Mouse (Mus musculus) neural tube, embryonic 10.5 days (tissue): Measurements from ENCODE around the gene Gm11938.
"Not testable (repeated sequence)": the region's sequence is repeated elsewhere in the genome, so short reads cannot be mapped to it uniquely, and the experiment has no call there.

Experiments
- DNase-seq: peaks from one replicate; pipeline ENCODE4 v3.0.0-alpha.2; 2017; ENCODE audit warnings: low spot score; ENCODE audit errors: extremely low spot score

The Gm11938 gene

DNA sequence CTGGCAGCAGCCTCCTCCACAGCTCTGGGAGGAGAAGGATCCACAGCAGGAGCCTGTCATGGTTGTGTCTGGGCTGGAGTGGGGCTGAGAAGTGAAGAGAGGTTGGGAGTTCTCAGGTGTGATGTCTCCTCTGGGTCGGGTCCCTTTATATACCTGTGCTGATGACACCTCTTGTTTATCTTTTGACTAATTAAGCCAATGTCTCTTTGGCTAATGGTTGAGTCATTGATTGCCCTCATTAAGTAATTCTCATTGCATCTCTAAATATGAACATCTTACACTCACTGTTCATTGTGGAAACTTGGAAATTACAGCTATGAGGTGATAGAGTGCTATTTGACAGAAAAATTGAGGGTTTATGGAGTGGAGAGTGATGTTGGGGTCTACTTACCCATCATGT lies at the start of gene Gm11938:
Gene Gm11938 (minus strand): TSS at position 101 of the 400 bp plus-strand sequence.
- DNase-seq: not testable (repeated sequence)

DNA sequence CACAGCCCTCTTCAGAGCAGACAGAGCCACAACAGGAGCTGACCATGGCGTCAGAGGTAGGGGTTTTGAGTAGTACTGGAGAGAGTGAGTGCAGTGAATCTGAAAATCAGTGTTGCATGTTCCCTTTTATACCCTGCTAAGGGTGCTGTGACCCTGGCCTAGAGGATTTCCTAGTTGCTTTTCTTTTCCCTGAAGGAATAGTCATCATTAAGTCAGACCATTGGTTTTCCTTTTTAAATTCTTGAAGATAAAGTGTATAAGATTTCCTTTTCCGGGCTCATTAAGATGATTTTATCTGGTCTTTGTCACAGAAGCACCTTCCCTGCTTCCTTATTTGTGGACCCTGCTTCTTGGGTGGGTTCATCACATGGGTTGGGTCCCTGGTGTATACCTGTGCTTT lies 47.0 kb upstream of the Gm11938 start, which contains the start of gene Gm11555:
Gene Gm11555 (minus strand): TSS at position 101 of the 400 bp plus-strand sequence.
- DNase-seq: no peak

- DNase-seq: no peak
Measured at GRCm38 (mm10) chr11:99646444-99646843, 43.3 kb upstream of the Gm11938 start.

DNA sequence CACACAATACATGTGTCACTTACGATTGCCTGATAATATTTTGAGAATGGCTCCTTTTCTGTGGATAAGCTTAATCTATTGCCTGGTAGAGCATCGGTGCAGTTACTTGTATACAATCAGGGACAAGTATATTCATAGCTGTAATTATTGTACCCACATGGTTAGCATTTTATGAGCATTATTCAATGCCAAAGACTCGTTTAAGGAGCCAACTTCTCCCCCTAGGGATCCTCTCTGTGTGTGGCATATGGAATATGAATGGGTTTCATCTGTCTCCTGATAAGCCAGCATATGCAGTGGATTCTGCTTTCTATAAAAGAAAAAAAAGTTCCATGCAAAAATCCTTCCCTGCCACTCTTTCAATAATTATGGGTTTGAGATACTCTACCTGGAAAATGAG lies 41.2 kb upstream of the Gm11938 start:
- no peak for DNase-seq

GRCm38 (mm10) chr11:99643635-99644139 lies 40.6 kb upstream of the Gm11938 start, which contains the start of gene Krtap4-7:
Gene Krtap4-7, minus strand, starts transcription at chr11:99644089.
- DNase-seq: not testable (repeated sequence)

DNA sequence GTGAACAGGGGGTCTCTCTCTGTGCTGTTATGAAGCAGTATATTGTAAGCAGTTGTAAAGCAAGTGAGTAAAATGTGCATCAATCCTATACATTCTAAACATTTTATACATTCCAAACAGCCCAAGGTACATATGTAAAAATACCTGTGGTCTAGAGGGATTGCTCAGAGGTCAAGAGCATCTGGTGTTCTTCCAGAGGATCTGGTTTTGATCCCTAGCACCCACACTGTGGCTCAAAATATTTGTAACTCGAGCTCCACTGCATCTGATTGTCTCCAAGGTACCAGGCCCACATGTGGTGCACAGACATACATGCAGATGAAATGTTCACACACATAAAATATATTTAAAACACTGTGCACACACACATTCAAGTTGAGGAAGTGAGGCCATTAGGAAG lies 37.8 kb upstream of the Gm11938 start:
- DNase-seq: no peak

DNA sequence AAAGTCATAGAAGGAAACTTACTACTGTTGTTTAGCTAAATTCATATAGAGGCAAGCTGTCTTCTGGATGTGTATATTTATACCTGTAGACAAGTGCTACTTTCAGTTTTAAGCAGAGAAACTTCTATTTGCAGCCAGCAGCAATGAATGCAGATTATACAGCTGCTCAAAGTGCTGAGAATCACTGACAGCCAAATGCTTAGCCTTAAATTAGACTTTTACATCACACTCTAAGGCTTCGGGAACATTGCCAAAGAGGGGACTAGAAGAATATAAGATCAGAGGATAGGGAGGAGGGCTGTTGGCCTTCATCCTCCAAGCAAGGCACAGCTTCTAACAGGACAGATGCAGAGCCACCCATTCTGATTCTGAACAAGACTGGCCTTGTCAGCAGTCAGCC lies 34.0 kb upstream of the Gm11938 start:
- DNase-seq: no peak

DNA sequence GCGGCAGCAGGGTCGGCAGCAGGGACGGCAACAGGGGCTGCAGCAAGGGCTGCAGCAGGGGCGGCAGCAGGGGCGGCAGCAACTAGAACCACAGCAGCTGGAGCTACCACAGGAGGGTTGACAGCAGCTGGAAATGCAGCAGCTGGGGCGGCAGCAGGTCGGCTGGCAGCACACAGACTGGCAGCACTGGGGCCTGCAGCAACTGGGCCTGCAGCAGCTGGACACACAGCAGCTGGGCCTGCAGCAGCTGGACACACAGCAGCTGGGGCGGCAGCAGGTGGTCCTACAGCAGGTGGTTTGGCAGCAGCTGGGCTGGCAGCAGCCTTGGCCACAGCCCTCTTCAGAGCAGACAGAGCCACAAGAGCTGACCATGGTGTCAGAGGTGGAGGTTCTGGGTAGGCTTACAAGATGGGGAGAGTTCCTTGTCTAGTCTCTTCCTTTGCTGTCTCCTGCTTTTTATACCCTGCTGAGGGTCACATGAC lies 31.6 kb upstream of the Gm11938 start, which contains the start of gene Krtap4-2:
Gene Krtap4-2 (minus strand): TSS at position 432 of the 482 bp plus-strand sequence.
- DNase-seq: no peak

DNA sequence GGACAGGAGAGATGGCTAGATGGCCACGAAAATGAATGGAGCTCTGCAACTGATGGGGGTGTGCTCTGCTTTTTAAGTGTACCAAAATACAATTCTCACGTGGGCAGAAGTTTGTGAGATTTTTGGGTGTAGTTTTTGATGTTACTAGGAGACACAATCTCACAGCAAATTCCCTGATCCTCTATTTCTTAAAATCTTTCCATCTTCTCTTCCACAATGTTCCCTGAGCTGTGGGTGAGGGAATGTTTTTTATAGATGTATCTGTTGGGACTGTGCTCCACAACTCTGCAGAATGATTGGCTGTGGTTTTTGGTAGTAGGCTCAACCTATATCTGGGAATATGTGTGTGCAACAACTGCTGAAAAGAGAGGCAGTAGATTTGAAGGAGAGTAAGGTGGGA lies 30.2 kb upstream of the Gm11938 start:
- DNase-seq: no peak

GRCm38 (mm10) chr11:99630890-99631289 lies 27.8 kb upstream of the Gm11938 start:
- no peak for DNase-seq

DNA sequence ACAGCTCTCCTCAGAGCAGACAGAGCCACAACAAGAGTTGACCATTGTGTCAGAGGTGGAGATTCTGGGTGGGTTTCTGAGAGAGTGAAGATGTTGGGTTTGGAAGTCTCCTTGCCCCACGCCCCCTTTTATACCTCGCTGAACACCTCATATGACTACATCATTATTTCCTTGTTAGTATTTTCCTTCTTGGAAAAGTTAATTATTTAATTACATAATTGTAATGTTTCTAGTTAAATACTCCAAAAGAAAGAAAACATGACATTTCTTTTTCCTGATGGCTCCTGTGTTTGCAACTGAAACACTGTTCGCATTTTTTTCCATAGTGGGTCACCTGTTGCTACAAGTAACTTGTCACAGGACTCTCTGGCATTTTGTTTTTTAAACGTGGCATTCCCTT lies 25.0 kb upstream of the Gm11938 start, which contains the start of gene Krtap4-1:
Gene Krtap4-1 (minus strand): TSS at position 101 of the 400 bp plus-strand sequence.
- no peak for DNase-seq

DNA sequence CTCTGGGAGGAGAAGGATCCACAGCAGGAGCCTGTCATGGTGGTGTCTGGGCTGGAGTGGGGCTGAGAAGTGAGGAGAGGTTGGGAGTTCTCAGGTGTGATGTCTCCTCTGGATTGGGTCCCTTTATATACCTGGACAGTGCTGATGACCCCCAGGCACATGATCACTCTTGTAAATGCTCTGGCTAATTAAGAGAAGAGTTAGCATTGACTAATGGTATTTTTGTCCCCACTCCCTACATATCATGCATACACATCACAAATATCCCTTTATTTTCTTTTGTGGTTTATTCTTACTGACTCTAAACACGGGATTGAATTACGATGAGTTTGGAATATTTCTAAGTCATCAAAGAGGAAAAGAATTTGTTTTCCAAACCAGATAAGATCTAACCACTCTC lies 17.2 kb upstream of the Gm11938 start, which contains the start of gene Gm11562:
Gene Gm11562 (minus strand): TSS at position 101 of the 400 bp plus-strand sequence.
- no peak for DNase-seq

GRCm38 (mm10) chr11:99614796-99615363 lies 11.8 kb upstream of the Gm11938 start, which contains the start of gene Krtap2-4:
Gene Krtap2-4, minus strand, starts transcription at chr11:99614846.
- DNase-seq: no peak

DNA sequence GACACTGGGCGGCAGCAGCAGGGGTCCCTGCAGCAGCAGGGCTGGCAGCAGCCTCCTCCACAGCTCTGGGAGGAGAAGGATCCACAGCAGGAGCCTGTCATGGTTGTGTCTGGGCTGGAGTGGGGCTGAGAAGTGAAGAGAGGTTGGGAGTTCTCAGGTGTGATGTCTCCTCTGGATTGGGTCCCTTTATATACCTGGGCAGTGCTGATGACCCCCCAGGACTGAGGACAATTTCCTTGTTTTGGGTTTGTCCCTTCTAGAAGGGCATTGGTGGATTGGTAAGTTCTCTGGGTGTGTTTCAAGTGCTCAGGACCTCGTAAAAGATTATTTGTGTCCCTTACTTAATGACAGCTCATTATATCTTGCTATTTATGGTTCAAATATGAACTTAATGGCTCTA lies 7.0 kb upstream of the Gm11938 start, which contains the start of gene Gm11937:
Gene Gm11937 (minus strand): TSS at position 101 of the 400 bp plus-strand sequence.
- DNase-seq: not testable (repeated sequence)

DNA sequence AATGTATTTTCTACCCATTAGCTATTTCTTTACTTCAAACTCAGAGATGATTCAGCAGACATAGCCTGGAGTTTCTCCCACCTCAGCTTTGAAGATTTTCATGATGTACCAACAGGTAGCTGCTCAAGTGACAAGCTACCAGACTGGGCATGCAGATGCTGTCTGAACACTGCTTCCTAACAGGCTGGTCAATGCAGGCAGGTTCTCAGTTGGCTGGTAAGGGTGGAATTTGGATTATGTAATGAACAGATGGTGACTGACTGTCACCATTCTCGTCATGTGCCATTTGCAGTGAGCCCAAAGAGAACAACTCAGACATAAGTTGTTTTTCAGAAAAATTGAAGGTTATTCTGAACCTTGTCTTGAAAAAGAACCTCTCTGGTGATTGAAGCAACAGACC lies 6.0 kb upstream of the Gm11938 start:
- DNase-seq: no peak

- DNase-seq: not testable (repeated sequence)
Measured at GRCm38 (mm10) chr11:99597742-99598141, 5.4 kb downstream of the Gm11938 start, which contains the start of gene Krtap9-3. Gene Krtap9-3, minus strand, starts transcription at chr11:99598105.

GRCm38 (mm10) chr11:99590981-99591380 lies 12.1 kb downstream of the Gm11938 start, which contains the start of gene Krtap1-3:
Gene Krtap1-3, minus strand, starts transcription at chr11:99591339.
- DNase-seq: no peak

DNA sequence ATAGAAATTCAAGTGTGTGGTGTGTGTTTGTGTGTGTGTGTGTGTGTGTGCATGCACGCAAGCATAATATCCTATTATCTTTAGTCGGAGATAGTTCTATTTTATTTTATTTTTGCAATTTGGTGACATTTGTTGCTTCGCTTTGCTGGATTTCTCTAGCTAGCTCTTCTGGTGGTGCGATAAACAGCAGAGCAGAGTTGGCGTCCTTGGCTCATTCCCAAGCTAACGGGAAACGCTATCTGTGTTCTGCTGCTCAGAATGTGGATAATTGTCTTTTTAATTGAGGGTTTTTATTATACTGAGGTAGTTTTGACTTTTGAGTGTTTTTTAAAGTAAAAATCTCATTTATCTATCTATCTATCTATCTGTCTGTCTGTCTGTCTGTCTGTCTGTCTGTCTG lies 18.0 kb downstream of the Gm11938 start:
- DNase-seq: no peak

DNA sequence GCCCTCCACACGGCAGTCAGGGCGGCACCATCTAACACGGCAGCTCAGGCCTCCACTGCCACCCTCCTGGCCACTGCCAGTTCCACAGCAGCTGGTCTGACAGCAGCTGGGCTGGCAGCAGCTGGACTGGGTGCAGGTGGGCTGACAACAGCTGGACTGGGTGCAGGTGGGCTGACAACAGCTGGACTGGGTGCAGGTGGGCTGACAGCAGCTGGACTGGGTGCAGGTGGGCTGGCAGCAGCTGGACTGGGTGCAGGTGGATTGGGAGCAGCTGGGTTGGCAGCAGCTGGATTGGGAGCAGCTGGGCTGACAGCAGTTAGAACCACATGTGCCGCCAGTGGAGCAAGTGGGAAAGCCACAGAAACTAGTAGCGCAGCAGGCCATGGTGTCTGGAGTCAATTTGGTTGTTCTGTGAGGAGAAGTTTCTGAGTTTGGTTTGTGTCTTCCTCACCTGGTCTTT lies 19.8 kb downstream of the Gm11938 start, which contains the start of gene Krtap1-4:
Gene Krtap1-4 (minus strand): TSS at position 410 of the 460 bp plus-strand sequence.
- DNase-seq: no peak

DNA sequence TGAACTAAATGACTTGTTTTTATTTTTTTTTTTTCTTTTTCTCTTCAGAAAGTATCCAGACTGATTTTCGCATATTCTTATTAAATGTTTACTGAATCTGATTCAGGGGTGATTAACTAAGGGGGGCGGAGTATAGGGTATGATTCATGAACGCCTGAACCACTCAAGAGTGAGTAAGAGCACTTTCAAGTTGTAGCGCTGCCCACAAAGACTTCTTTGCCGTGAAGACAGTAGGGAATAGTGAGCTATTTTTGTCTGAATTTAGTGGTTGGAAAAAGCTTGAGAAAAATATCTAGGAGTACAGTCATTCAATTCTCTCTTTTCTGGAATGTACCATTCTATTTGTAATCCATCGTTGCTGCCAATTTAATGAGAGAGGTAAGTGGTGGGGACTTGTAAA lies 21.5 kb downstream of the Gm11938 start:
- no peak for DNase-seq

- DNase-seq: no peak
Measured at GRCm38 (mm10) chr11:99581051-99581450, 22.1 kb downstream of the Gm11938 start.

GRCm38 (mm10) chr11:99580636-99581035 lies 22.5 kb downstream of the Gm11938 start, which contains the start of gene Krtap1-5:
Gene Krtap1-5, minus strand, starts transcription at chr11:99581016.
- DNase-seq: no peak
